Mouse (Mus musculus) lung, postnatal 0 days (tissue): ENCODE measurements around the gene Tns3.

Experiments
- CTCF ChIP-seq: IDR thresholded peaks from 2 replicates; pipeline ENCODE4 v1.5.1; 2016; ENCODE audit warnings: antibody characterized with exemption, mild to moderate bottlenecking
- EP300 ChIP-seq: IDR thresholded peaks from 2 replicates; pipeline ENCODE4 v1.6.1; 2016; ENCODE audit warnings: antibody characterized with exemption, mild to moderate bottlenecking, control low read depth

DNA sequence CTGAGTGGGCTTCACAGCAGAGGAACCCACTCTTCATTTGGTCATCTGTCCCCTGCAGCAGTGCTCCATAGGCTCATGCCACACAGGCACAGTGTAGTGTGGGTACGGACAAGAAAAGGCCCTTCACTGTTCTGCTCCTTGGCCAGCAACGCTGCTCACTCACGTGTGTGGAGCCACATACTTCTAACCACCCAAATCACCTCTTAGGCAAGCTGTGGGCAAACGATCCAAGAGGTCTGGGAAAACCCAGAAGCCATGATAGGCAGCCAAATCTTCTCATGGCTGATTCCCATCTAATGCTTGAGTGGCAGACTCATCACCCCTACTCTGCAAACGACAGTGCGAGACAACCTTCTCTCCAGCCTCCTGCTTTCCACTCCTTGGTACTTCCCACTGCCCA, 37.2 kb downstream of the Tns3 start:
- no peak for TF ChIP-seq CTCF
- no peak for TF ChIP-seq EP300
